In the genomic region with DNA sequence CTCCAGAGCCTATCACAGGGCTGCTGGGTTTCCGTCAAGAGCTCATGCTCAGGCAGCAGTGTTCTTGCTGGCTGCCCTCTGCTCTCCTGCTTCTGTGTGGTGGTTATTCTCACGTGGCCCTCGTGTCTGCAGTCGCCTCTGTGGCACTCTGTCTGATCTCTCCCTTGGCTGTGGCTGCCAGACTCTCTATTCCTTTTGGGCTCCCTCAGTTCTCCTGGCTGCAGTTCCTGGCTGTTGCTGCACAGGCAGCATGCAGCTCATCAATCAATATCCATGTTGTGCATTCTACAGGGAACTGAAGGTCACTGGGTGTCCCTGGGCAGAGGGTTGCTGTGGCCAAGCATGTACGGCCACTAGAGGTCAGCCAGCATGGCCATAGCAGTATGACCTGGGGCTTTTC, we compare ENCODE assay signal across 12 mouse cellular contexts.
DNase-seq lines count a peak whose midpoint lies in the region; ATAC-seq and TF ChIP-seq lines count a peak whose summit lies in the region.
"Had no signal": no experiment of that assay in that cellular context is flagged by ENCODE, and none has a peak within 500 bp of the region (broad histone marks: within the 10 kb centered on the region; RNA-seq: fewer than 3 reads in every experiment).

No protein-coding gene starts in this region.

- no peak overlapping the region for H3K9ac ChIP-seq in intestine, postnatal 0 days (ENCODE audit: low read depth, low read length)
- H3K9ac ChIP-seq in intestine, embryonic 15.5 days = no peak overlapping the region
- no peak overlapping the region for H3K9ac ChIP-seq in lung, embryonic 15.5 days
- H3K9ac ChIP-seq: embryonic facial prominence, embryonic 13.5 days; forebrain, embryonic 12.5 days had no signal

- no peaks in the 10 kb centered on the region for H3K4me1 ChIP-seq in intestine, postnatal 0 days (replicated peaks; ENCODE audit: control insufficient read depth, insufficient read depth, low read length)
- no peaks in the 10 kb centered on the region for H3K4me1 ChIP-seq in intestine, embryonic 15.5 days (replicated peaks)
- H3K4me1 ChIP-seq in lung, embryonic 15.5 days = 0 out of 2 replicates have a peak, but pooled peaks cover 3% of the 10 kb centered on the region
- H3K4me1 ChIP-seq: forebrain, embryonic 12.5 days had no signal

- no peaks in the 10 kb centered on the region for H3K36me3 ChIP-seq in intestine, postnatal 0 days (ENCODE audit: control insufficient read depth, insufficient read depth)
- no peaks in the 10 kb centered on the region for H3K36me3 ChIP-seq in intestine, embryonic 15.5 days
- no peaks in the 10 kb centered on the region for H3K36me3 ChIP-seq in lung, embryonic 15.5 days
- H3K36me3 ChIP-seq: embryonic facial prominence, embryonic 13.5 days; forebrain, embryonic 12.5 days had no signal

- no peaks in the 10 kb centered on the region for H3K9me3 ChIP-seq in intestine, postnatal 0 days (ENCODE audit: control insufficient read depth)
- 0 out of 2 replicates have a peak, but pooled peaks cover under 1% of the 10 kb centered on the region for H3K9me3 ChIP-seq in intestine, embryonic 15.5 days
- no peaks in the 10 kb centered on the region for H3K9me3 ChIP-seq in lung, embryonic 15.5 days
- H3K9me3 ChIP-seq: embryonic facial prominence, embryonic 13.5 days; forebrain, embryonic 12.5 days had no signal

- no peak for ATAC-seq in intestine, postnatal 0 days
- ATAC-seq in intestine, embryonic 15.5 days = no peak
- ATAC-seq in lung, embryonic 15.5 days (ENCODE audit: borderline replicate concordance, extremely low read depth, low FRiP score, low TSS enrichment) = peak; percentile 62; the same call in 1 of the 2 replicates
- no peak for ATAC-seq in activated CD4-positive, CD25-positive, alpha-beta regulatory T cell, adult 4 months

- DNase-seq in adrenal gland, adult (ENCODE audit: inconsistent age in 2 of 2, low spot score in 1 of 2) = peak; percentile 57 to 80
- peak; percentile 6 to 21 for DNase-seq in adrenal gland, adult 18-20 months (ENCODE audit: low spot score in 2 of 2)
- no peak for DNase-seq in thymus, postnatal 14 days
- DNase-seq: heart, postnatal 4 days; thymus, postnatal 25 days had no signal

- no peaks in the 10 kb centered on the region for H3K27me3 ChIP-seq in intestine, postnatal 0 days (replicated peaks; ENCODE audit: control insufficient read depth, insufficient read depth, low read length)
- no peaks in the 10 kb centered on the region for H3K27me3 ChIP-seq in intestine, embryonic 15.5 days (replicated peaks)
- no peaks in the 10 kb centered on the region for H3K27me3 ChIP-seq in lung, embryonic 15.5 days
- H3K27me3 ChIP-seq: embryonic facial prominence, embryonic 13.5 days; forebrain, embryonic 12.5 days had no signal

- no peak overlapping the region for H3K27ac ChIP-seq in intestine, postnatal 0 days (ENCODE audit: low read depth, low read length)
- H3K27ac ChIP-seq in intestine, embryonic 15.5 days = no peak overlapping the region
- H3K27ac ChIP-seq in lung, embryonic 15.5 days = no peak overlapping the region
- H3K27ac ChIP-seq: embryonic facial prominence, embryonic 13.5 days; forebrain, embryonic 12.5 days had no signal

- WGBS in intestine, postnatal 0 days = 84% methylated on average over 5 of the region's 5 CpGs
- WGBS in intestine, embryonic 15.5 days = 67% methylated on average over 5 of the region's 5 CpGs
- 38% methylated on average over 5 of the region's 5 CpGs for WGBS in lung, embryonic 15.5 days

- H3K4me3 ChIP-seq in intestine, postnatal 0 days (ENCODE audit: low read depth, low read length) = no peak overlapping the region
- no peak overlapping the region for H3K4me3 ChIP-seq in intestine, embryonic 15.5 days (replicated peaks)
- H3K4me3 ChIP-seq in lung, embryonic 15.5 days = no peak overlapping the region
- H3K4me3 ChIP-seq: embryonic facial prominence, embryonic 13.5 days; forebrain, embryonic 12.5 days had no signal

- H3K4me2 ChIP-seq in intestine, postnatal 0 days (replicated peaks; ENCODE audit: low read depth) = no peak overlapping the region
- H3K4me2 ChIP-seq in intestine, embryonic 15.5 days (replicated peaks) = no peak overlapping the region
- H3K4me2 ChIP-seq in lung, embryonic 15.5 days = no peak overlapping the region
- H3K4me2 ChIP-seq: embryonic facial prominence, embryonic 13.5 days; forebrain, embryonic 12.5 days; midbrain, embryonic 11.5 days had no signal

- peak; percentile 9; the same call in 1 of the 2 replicates for TF ChIP-seq CTCF in intestine, postnatal 0 days (IDR thresholded peaks at IDR 0.05; ENCODE audit: low read depth)
